Mouse (Mus musculus): ENCODE results near the gene Rest.

GRCm38 (mm10) chr5:77269399-77269798, 4.1 kb downstream of the Rest start:
- TF ChIP-seq GATA1 (IDR thresholded peaks at IDR 0.05; ENCODE audit: borderline replicate concordance, low read length) (no peak), FLI1 (IDR thresholded peaks at IDR 0.05; ENCODE audit: low read length) (no peak)

Data from megakaryocyte, embryonic 14.5 days (primary cell).